Mouse (Mus musculus): ENCODE measurements at regions not wholly inside any gene's neighbourhood (a gene's known extent, or its start where the extent isn't known, plus 50 kb on each side); places are given as distances from the start of the nearest gene placed in this dataset.

DNA sequence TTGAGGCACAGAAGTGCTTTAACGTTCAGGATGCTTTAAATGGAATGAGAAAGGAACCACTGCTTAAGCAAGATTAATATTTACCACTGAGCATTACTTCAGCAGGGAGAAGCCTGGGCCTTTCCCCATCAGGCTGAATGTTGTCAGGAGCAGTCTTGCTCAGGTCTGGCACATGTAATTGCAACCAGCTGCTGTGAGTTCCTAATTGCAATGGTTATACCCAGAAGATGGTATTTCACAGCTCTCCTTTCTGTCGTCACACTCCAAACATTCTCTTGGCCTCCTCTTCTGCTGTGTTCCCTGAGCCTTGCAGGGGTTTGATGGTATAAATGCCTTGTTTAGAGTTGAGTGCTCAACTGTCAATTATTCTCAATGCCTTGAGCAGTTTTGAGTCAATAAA lies 87.1 kb downstream of the Mtx3 start:
- TF ChIP-seq CTCF (IDR thresholded peaks at IDR 0.05; ENCODE audit: control insufficient read depth, insufficient read depth, insufficient replicate concordance, low read depth, low read length) (no peak), POLR2A (IDR thresholded peaks at IDR 0.05; ENCODE audit: control insufficient read depth, low read depth, low read length) (no peak)
